Mouse (Mus musculus) kidney, adult 2 months (tissue): ENCODE measurements around the gene Marveld3.

Experiments
- CTCF ChIP-seq: fragments of 200-500 bp; conservative IDR thresholded peaks from 2 replicates; pipeline ENCODE4 v1.5.1; 2011; ENCODE audit warnings: low read depth, mild to moderate bottlenecking, control low read depth, low read length, moderate library complexity, mixed read lengths; ENCODE audit not compliant: insufficient read depth, insufficient read length
- POLR2A ChIP-seq: fragments of 200-500 bp; IDR thresholded peaks from one replicate; pipeline ENCODE4 v1.6.1; 2011; ENCODE audit warnings: low read depth, low read length, control low read depth

- TF ChIP-seq CTCF (no peak), POLR2A (no peak)
Measured at GRCm38 (mm10) chr8:109986384-109986783, 24.4 kb upstream of the Marveld3 start.
